Mouse (Mus musculus) spleen, adult 2 months (tissue): Measurements from ENCODE around the gene Hoxb5.

Source experiments
- CTCF ChIP-seq: fragments of 200-500 bp; IDR thresholded peaks from 2 replicates; pipeline ENCODE4 v1.5.1; 2011; ENCODE audit warnings: mild to moderate bottlenecking, inconsistent platforms; ENCODE audit not compliant: insufficient read depth, insufficient read length, insufficient replicate concordance; ENCODE audit errors: extremely low read depth
- POLR2A ChIP-seq: fragments of 200-500 bp; IDR thresholded peaks from 2 replicates; pipeline ENCODE4 v1.6.1; 2011; ENCODE audit warnings: low read depth, low read length, inconsistent platforms

GRCm38 (mm10) chr11:96267021-96267920, 35.9 kb upstream of the Hoxb5 start:
- TF ChIP-seq CTCF (no peak), POLR2A (no peak)
